Mouse (Mus musculus) CH12.LX (cell line): ENCODE results near the gene Twsg1. TPM values are rescaled to one million over a fixed set of nuclear protein-coding genes. Genes with fewer than 3 reads are reported as not detected.

Experiments used
- DNase-seq: peaks from one replicate; pipeline ENCODE4 v3.0.0-alpha.2; 2013; ENCODE audit errors: extremely low read depth
- H3K27ac ChIP-seq: 2 replicates; pipeline ENCODE4 v1.5.1; 2012; ENCODE audit warnings: low read depth, mild to moderate bottlenecking, control low read depth, moderate library complexity; ENCODE audit not compliant: insufficient read depth
- H3K27me3 ChIP-seq: replicated peaks from 2 replicates; pipeline ENCODE3; 2012; ENCODE audit warnings: inconsistent platforms
- H3K36me3 ChIP-seq, 2 experiments: replicated peaks in 1 of 2; 2 replicates each; pipeline versions ENCODE3 to v1.6.1; 2012; ENCODE audit warnings: inconsistent platforms in 1 of 2, low read length in 1 of 2, mild to moderate bottlenecking in 1 of 2, mixed read lengths in 1 of 2, moderate library complexity in 1 of 2; ENCODE audit not compliant: control insufficient read depth in 1 of 2, insufficient read depth in 1 of 2
- H3K4me1 ChIP-seq, 2 experiments: 2 replicates each; pipeline ENCODE4 v1.6.1; 2012; ENCODE audit warnings: inconsistent platforms in 1 of 2, moderate library complexity in 1 of 2; ENCODE audit not compliant: insufficient read depth in 2 of 2, control insufficient read depth in 1 of 2
- H3K4me2 ChIP-seq: 2 replicates; pipeline ENCODE4 v1.6.1; 2012; ENCODE audit warnings: low read depth, mild to moderate bottlenecking, control low read depth; ENCODE audit not compliant: poor library complexity, insufficient read depth, severe bottlenecking
- H3K4me3 ChIP-seq, 3 experiments: fragments of 150-350 bp in 1 of 3; sonication (generic) in 1 of 3; replicated peaks in 1 of 3; 2 replicates each; pipeline versions ENCODE3 to v1.5.1; 2011 to 2012; ENCODE audit warnings: low read depth in 2 of 3, low read length in 2 of 3, mild to moderate bottlenecking in 2 of 3, moderate library complexity in 2 of 3, control low read depth in 1 of 3, improper control_type of control experiment in 1 of 3, inconsistent platforms in 1 of 3, mixed read lengths in 1 of 3; ENCODE audit not compliant: poor library complexity in 1 of 3
- H3K79me2 ChIP-seq: replicated peaks from 2 replicates; pipeline ENCODE4 v1.6.1; 2012; ENCODE audit warnings: mild to moderate bottlenecking, moderate library complexity; ENCODE audit not compliant: control insufficient read depth, poor library complexity, insufficient read depth, severe bottlenecking; ENCODE audit errors: extremely low read depth
- H3K9ac ChIP-seq: 2 replicates; pipeline ENCODE4 v1.6.1; 2012; ENCODE audit warnings: low read depth, mild to moderate bottlenecking, control low read depth, moderate library complexity; ENCODE audit not compliant: insufficient read depth
- H3K9me3 ChIP-seq: replicated peaks from 2 replicates; pipeline ENCODE3; 2012; ENCODE audit warnings: low read length, inconsistent platforms, mixed read lengths
- E2F4 ChIP-seq: IDR thresholded peaks from 2 replicates; pipeline ENCODE4 v1.6.1; 2011; ENCODE audit warnings: low read depth, low read length, improper control_type of control experiment; ENCODE audit not compliant: insufficient replicate concordance
- ELF1 ChIP-seq: IDR thresholded peaks from 2 replicates; pipeline ENCODE4 v1.6.1; 2014; ENCODE audit warnings: low read depth, mild to moderate bottlenecking, inconsistent platforms, low read length, improper control_type of control experiment
- EP300 ChIP-seq: IDR thresholded peaks from 2 replicates; pipeline ENCODE4 v1.6.1; 2011; ENCODE audit warnings: low read length, improper control_type of control experiment
- ETS1 ChIP-seq: conservative IDR thresholded peaks from 2 replicates; pipeline ENCODE4 v1.6.1; 2012; ENCODE audit warnings: low read depth, mild to moderate bottlenecking, inconsistent platforms, low read length, improper control_type of control experiment, moderate library complexity
- HCFC1 ChIP-seq: IDR thresholded peaks from 2 replicates; pipeline ENCODE4 v1.6.1; 2012; ENCODE audit warnings: low read depth, mild to moderate bottlenecking, inconsistent platforms, low read length, improper control_type of control experiment
- IRF4 ChIP-seq: IDR thresholded peaks from 2 replicates; pipeline ENCODE4 v1.6.1; 2014; ENCODE audit warnings: low read depth, mild to moderate bottlenecking, inconsistent platforms, low read length, improper control_type of control experiment
- JUN ChIP-seq: IDR thresholded peaks from 2 replicates; pipeline ENCODE4 v1.6.1; 2011; ENCODE audit warnings: low read depth, mild to moderate bottlenecking, low read length, improper control_type of control experiment, moderate library complexity; ENCODE audit not compliant: insufficient read depth
- JUND ChIP-seq: conservative IDR thresholded peaks from 2 replicates; pipeline ENCODE4 v1.6.1; 2011; ENCODE audit warnings: low read depth, low read length, improper control_type of control experiment
- MAZ ChIP-seq: IDR thresholded peaks from 2 replicates; pipeline ENCODE4 v1.6.1; 2012; ENCODE audit warnings: low read depth, mild to moderate bottlenecking, inconsistent platforms, low read length, improper control_type of control experiment, moderate library complexity
- MEF2A ChIP-seq: IDR thresholded peaks from 2 replicates; pipeline ENCODE4 v1.6.1; 2014; ENCODE audit warnings: low read depth, mild to moderate bottlenecking, inconsistent platforms, low read length, improper control_type of control experiment, borderline replicate concordance
- MXI1 ChIP-seq: IDR thresholded peaks from 2 replicates; pipeline ENCODE4 v1.6.1; 2011; ENCODE audit warnings: mild to moderate bottlenecking, low read depth, low read length, improper control_type of control experiment
- MYC ChIP-seq: IDR thresholded peaks from 2 replicates; pipeline ENCODE4 v1.6.1; 2011; ENCODE audit warnings: low read depth, mild to moderate bottlenecking, improper control_type of control experiment, low read length
- NRF1 ChIP-seq: IDR thresholded peaks from 2 replicates; pipeline ENCODE4 v1.6.1; 2014; ENCODE audit warnings: low read depth, mild to moderate bottlenecking, inconsistent platforms, low read length, improper control_type of control experiment, moderate library complexity
- POLR2A ChIP-seq: IDR thresholded peaks from 2 replicates; pipeline ENCODE4 v1.6.1; 2011; ENCODE audit warnings: low read depth, mild to moderate bottlenecking, improper control_type of control experiment, low read length
- POLR2AphosphoS2 ChIP-seq: IDR thresholded peaks from 2 replicates; pipeline ENCODE4 v1.6.1; 2011; ENCODE audit warnings: low read depth, low read length, improper control_type of control experiment
- RAD21 ChIP-seq: IDR thresholded peaks from 2 replicates; pipeline ENCODE4 v1.6.1; 2011; ENCODE audit warnings: low read depth, mild to moderate bottlenecking, low read length, improper control_type of control experiment, moderate library complexity
- RCOR1 ChIP-seq: conservative IDR thresholded peaks from 2 replicates; pipeline ENCODE4 v1.6.1; 2012; ENCODE audit warnings: low read depth, mild to moderate bottlenecking, inconsistent platforms, low read length, improper control_type of control experiment
- SMC3 ChIP-seq: IDR thresholded peaks from 2 replicates; pipeline ENCODE4 v1.6.1; 2011; ENCODE audit warnings: low read depth, low read length, improper control_type of control experiment
- USF1 ChIP-seq: IDR thresholded peaks from 2 replicates; pipeline ENCODE4 v1.6.1; 2014; ENCODE audit warnings: low read depth, mild to moderate bottlenecking, inconsistent platforms, low read length, improper control_type of control experiment
- USF2 ChIP-seq: conservative IDR thresholded peaks from 2 replicates; pipeline ENCODE4 v1.6.1; 2011; ENCODE audit warnings: low read depth, low read length, improper control_type of control experiment
- ZC3H11A ChIP-seq: IDR thresholded peaks from 2 replicates; pipeline ENCODE4 v1.6.1; 2012; ENCODE audit warnings: low read depth, mild to moderate bottlenecking, inconsistent platforms, low read length, improper control_type of control experiment
- ZKSCAN1 ChIP-seq: IDR thresholded peaks from 2 replicates; pipeline ENCODE4 v1.6.1; 2012; ENCODE audit warnings: low read depth, inconsistent platforms, low read length, improper control_type of control experiment, borderline replicate concordance
- ZNF384 ChIP-seq: IDR thresholded peaks from 2 replicates; pipeline ENCODE4 v1.6.1; 2012; ENCODE audit warnings: low read depth, low read length, improper control_type of control experiment, inconsistent platforms
- dilution Hi-C: fragments of 300-500 bp; cut with MboI; formaldehyde crosslinking; loops from 2 replicates; pipeline ENCODE4 v1.14.3; 2020; ENCODE audit warnings: low sequenced_read_pairs; ENCODE audit not compliant: extremely low pct_unique_long_range_greater_than_20kb, extremely low pct_ligation_motif_present
- in situ Hi-C: fragments of 300-500 bp; cut with MboI; formaldehyde crosslinking; loops from 3 replicates; pipeline ENCODE4 v1.14.3; 2019; ENCODE audit warnings: low sequenced_read_pairs, low pct_ligation_motif_present, low pct_unique_long_range_greater_than_20kb, mixed read lengths
- polyA plus RNA-seq: library from polyadenylated mRNA; unstranded; fragments of >175 nt; gene quantifications from 2 replicates; pipeline ENCODE4 v1.2.1, GENCODE M21; 2012; ENCODE audit warnings: low read depth; ENCODE audit not compliant: insufficient read length
- total RNA-seq, 2 experiments: library from RNA; depleted of rRNA; stranded (reverse); fragments of 300-350 nt in 1 of 2; fragments of >200 nt in 1 of 2; gene quantifications; 2 replicates each; pipeline ENCODE4 v1.2.3; 2012 to 2014

The Twsg1 gene
- total and polyA plus RNA-seq, 3 experiments, result 12.6 to 17.4 (median 13.4) TPM

- H3K9me3 ChIP-seq, result no peaks in the 10 kb centered on the region
- no peak for DNase-seq
- dilution Hi-C loops, result no loop called here
- peaks cover 27 to 40% of the 10 kb centered on the region in 2 experiments for H3K36me3 ChIP-seq
- H3K27me3 ChIP-seq, result no peaks in the 10 kb centered on the region
- no peak overlapping the region for H3K4me3 ChIP-seq
- no peak overlapping the region for H3K9ac ChIP-seq
- no peak overlapping the region for H3K4me2 ChIP-seq
- H3K79me2 ChIP-seq, result no peaks in the 10 kb centered on the region
- no peak for TF ChIP-seq USF1
- TF ChIP-seq USF2, result no peak
- TF ChIP-seq POLR2A, result no peak
- TF ChIP-seq MYC, result no peak
- TF ChIP-seq MAZ, result no peak
- TF ChIP-seq ZC3H11A, result no peak
- TF ChIP-seq RCOR1, result no peak
- TF ChIP-seq NRF1, result no peak
- no peak for TF ChIP-seq ELF1
- TF ChIP-seq SMC3, result no peak
- no peak for TF ChIP-seq MEF2A
- no peak for TF ChIP-seq ZNF384
- no peak for TF ChIP-seq ZKSCAN1
- TF ChIP-seq JUN, result no peak
- no peak for TF ChIP-seq IRF4
- TF ChIP-seq JUND, result no peak
- no peak for TF ChIP-seq HCFC1
- no peak for TF ChIP-seq POLR2AphosphoS2
- in situ Hi-C loops, result no loop called here
- peaks cover 0 to 8% of the 10 kb centered on the region in 2 experiments; a peak in 3 of 4 replicates for H3K4me1 ChIP-seq
- H3K27ac ChIP-seq, result no peak overlapping the region
Measured at GRCm38 (mm10) chr17:65921975-65922374, 29.1 kb downstream of the Twsg1 start.

GRCm38 (mm10) chr17:65919235-65919634 is 31.8 kb downstream of the Twsg1 start:
- H3K79me2 ChIP-seq, result no peaks in the 10 kb centered on the region
- no peak overlapping the region for H3K4me2 ChIP-seq
- H3K36me3 ChIP-seq, result peaks cover 10 to 21% of the 10 kb centered on the region in 2 experiments
- peaks cover 2 to 14% of the 10 kb centered on the region in 2 experiments; a peak in 3 of 4 replicates for H3K4me1 ChIP-seq
- H3K9me3 ChIP-seq, result no peaks in the 10 kb centered on the region
- no peak for TF ChIP-seq SMC3
- no peak for TF ChIP-seq ZNF384
- TF ChIP-seq MXI1, result no peak
- no peak for TF ChIP-seq E2F4
- no peak for TF ChIP-seq NRF1
- no peak for TF ChIP-seq ETS1
- TF ChIP-seq EP300, result no peak
- no peak for TF ChIP-seq RAD21
- DNase-seq, result no peak
- H3K27ac ChIP-seq, result no peak overlapping the region
- no peaks in the 10 kb centered on the region for H3K27me3 ChIP-seq
- in situ Hi-C loops (no loop called here), dilution Hi-C loops (no loop called here)
- no peak overlapping the region for H3K4me3 ChIP-seq
- H3K9ac ChIP-seq, result no peak overlapping the region
